Mouse (Mus musculus): ENCODE data around the gene Srsf7. TPM values are rescaled to one million over a fixed set of nuclear protein-coding genes. Genes with fewer than 3 reads are reported as not detected.
A peak's percentile ranks its signal among the peaks of the same experiment; 100 is the strongest.

The Srsf7 gene
- 664 and 688 TPM in 2 replicates for polyA plus RNA-seq (2014; fragmentation: Nextera tagmentation; extraction: Ambion mirVana)

- H3K27me3 ChIP-seq (replicated peaks; ENCODE audit: control insufficient read depth, insufficient read depth, low read length), result no peaks in the 10 kb centered on the region
- peak within 1 kb of the TSS; percentile 96 for H3K4me3 ChIP-seq (ENCODE audit: low read depth, low read length)
- H3K27ac ChIP-seq (ENCODE audit: low read depth, low read length), result peak within 1 kb of the TSS; percentile 99
- H3K9ac ChIP-seq (ENCODE audit: low read length), result peak within 1 kb of the TSS; percentile 99
- H3K4me1 ChIP-seq (ENCODE audit: control insufficient read depth, insufficient read depth, low read length), result peaks cover 3% of the 10 kb centered on the region
- H3K4me2 ChIP-seq (ENCODE audit: low read length), result peak within 1 kb of the TSS; percentile 93
- WGBS, result under 1% methylated on average over 87 of the region's 95 CpGs
- ATAC-seq (peak; percentile 94), DNase-seq (ENCODE audit: low spot score) (peak; percentile 100)
- peaks cover 33% of the 10 kb centered on the region for H3K36me3 ChIP-seq (ENCODE audit: control insufficient read depth, insufficient read depth, low read length)
- no peaks in the 10 kb centered on the region for H3K9me3 ChIP-seq (replicated peaks; ENCODE audit: control insufficient read depth, low read length)
Observed at GRCm38 (mm10) chr17:80206671-80207581, at the start of gene Srsf7, which contains the start of gene Ttc39d. Gene Srsf7 (minus strand): TSS chr17:80207307. Gene Ttc39d (plus strand): TSS chr17:80207460.

- no peak overlapping the region for H3K4me3 ChIP-seq (ENCODE audit: low read depth, low read length)
- ATAC-seq, result no peak
- no peak overlapping the region for H3K4me2 ChIP-seq (ENCODE audit: low read length)
- no peak overlapping the region for H3K9ac ChIP-seq (ENCODE audit: low read length)
- no peaks in the 10 kb centered on the region for H3K9me3 ChIP-seq (replicated peaks; ENCODE audit: control insufficient read depth, low read length)
- no peaks in the 10 kb centered on the region for H3K4me1 ChIP-seq (ENCODE audit: control insufficient read depth, insufficient read depth, low read length)
- DNase-seq (ENCODE audit: low spot score), result no peak
- H3K36me3 ChIP-seq (ENCODE audit: control insufficient read depth, insufficient read depth, low read length), result peaks cover 98% of the 10 kb centered on the region
- WGBS, result 50% methylated on average over 13 of the region's 13 CpGs
- H3K27me3 ChIP-seq (replicated peaks; ENCODE audit: control insufficient read depth, insufficient read depth, low read length), result no peaks in the 10 kb centered on the region
- no peak overlapping the region for H3K27ac ChIP-seq (ENCODE audit: low read depth, low read length)
Observed at GRCm38 (mm10) chr17:80255208-80255607, 48.1 kb upstream of the Srsf7 start.

- Histone ChIP-seq H3K4me1 (ENCODE audit: control insufficient read depth, insufficient read depth, low read length) (no peaks in the 10 kb centered on the region), H3K27ac (ENCODE audit: low read depth, low read length) (no peak overlapping the region), H3K4me2 (ENCODE audit: low read length) (no peak overlapping the region), H3K36me3 (ENCODE audit: control insufficient read depth, insufficient read depth, low read length) (peaks cover 98% of the 10 kb centered on the region), H3K4me3 (ENCODE audit: low read depth, low read length) (no peak overlapping the region), H3K9me3 (replicated peaks; ENCODE audit: control insufficient read depth, low read length) (no peaks in the 10 kb centered on the region), H3K27me3 (replicated peaks; ENCODE audit: control insufficient read depth, insufficient read depth, low read length) (no peaks in the 10 kb centered on the region), H3K9ac (ENCODE audit: low read length) (no peak overlapping the region)
- DNase-seq (ENCODE audit: low spot score) (no peak), ATAC-seq (no peak)
- WGBS, result 93% methylated on average over 5 of the region's 5 CpGs
Observed at GRCm38 (mm10) chr17:80254421-80254820, 47.3 kb upstream of the Srsf7 start.

GRCm38 (mm10) chr17:80252757-80253525 is 45.8 kb upstream of the Srsf7 start:
- no peak for DNase-seq (ENCODE audit: low spot score)
- no peak for ATAC-seq

GRCm38 (mm10) chr17:80243116-80243515 is 36.0 kb upstream of the Srsf7 start:
- H3K4me1 ChIP-seq (ENCODE audit: control insufficient read depth, insufficient read depth, low read length), result no peaks in the 10 kb centered on the region
- H3K36me3 ChIP-seq (ENCODE audit: control insufficient read depth, insufficient read depth, low read length), result peaks cover 96% of the 10 kb centered on the region
- H3K9ac ChIP-seq (ENCODE audit: low read length), result no peak overlapping the region
- H3K27ac ChIP-seq (ENCODE audit: low read depth, low read length), result no peak overlapping the region
- no peak overlapping the region for H3K4me3 ChIP-seq (ENCODE audit: low read depth, low read length)
- H3K9me3 ChIP-seq (replicated peaks; ENCODE audit: control insufficient read depth, low read length), result no peaks in the 10 kb centered on the region
- DNase-seq (ENCODE audit: low spot score) (no peak), ATAC-seq (no peak)
- H3K27me3 ChIP-seq (replicated peaks; ENCODE audit: control insufficient read depth, insufficient read depth, low read length), result no peaks in the 10 kb centered on the region
- H3K4me2 ChIP-seq (ENCODE audit: low read length), result no peak overlapping the region
- WGBS, result 93% methylated on average over 13 of the region's 13 CpGs

More at GRCm38 (mm10) chr17:80252757-80253525, 45.8 kb upstream of the Srsf7 start:
- H3K9ac ChIP-seq (ENCODE audit: low read length), result no peak overlapping the region
- H3K4me3 ChIP-seq (ENCODE audit: low read depth, low read length), result no peak overlapping the region
- H3K4me2 ChIP-seq (ENCODE audit: low read length), result no peak overlapping the region
- H3K4me1 ChIP-seq (ENCODE audit: control insufficient read depth, insufficient read depth, low read length), result no peaks in the 10 kb centered on the region
- no peaks in the 10 kb centered on the region for H3K9me3 ChIP-seq (replicated peaks; ENCODE audit: control insufficient read depth, low read length)
- H3K36me3 ChIP-seq (ENCODE audit: control insufficient read depth, insufficient read depth, low read length), result peaks cover 98% of the 10 kb centered on the region
- no peak overlapping the region for H3K27ac ChIP-seq (ENCODE audit: low read depth, low read length)
- 90% methylated on average over 13 of the region's 13 CpGs for WGBS
- H3K27me3 ChIP-seq (replicated peaks; ENCODE audit: control insufficient read depth, insufficient read depth, low read length), result no peaks in the 10 kb centered on the region

GRCm38 (mm10) chr17:80241594-80241993 is 34.5 kb upstream of the Srsf7 start:
- 88% methylated on average over 9 of the region's 9 CpGs for WGBS
- H3K36me3 ChIP-seq (ENCODE audit: control insufficient read depth, insufficient read depth, low read length), result peaks cover 90% of the 10 kb centered on the region
- H3K4me1 ChIP-seq (ENCODE audit: control insufficient read depth, insufficient read depth, low read length), result no peaks in the 10 kb centered on the region
- no peak for ATAC-seq
- H3K4me2 ChIP-seq (ENCODE audit: low read length), result no peak overlapping the region
- no peak overlapping the region for H3K27ac ChIP-seq (ENCODE audit: low read depth, low read length)
- no peak for DNase-seq (ENCODE audit: low spot score)
- no peaks in the 10 kb centered on the region for H3K9me3 ChIP-seq (replicated peaks; ENCODE audit: control insufficient read depth, low read length)
- H3K4me3 ChIP-seq (ENCODE audit: low read depth, low read length), result no peak overlapping the region
- no peak overlapping the region for H3K9ac ChIP-seq (ENCODE audit: low read length)
- no peaks in the 10 kb centered on the region for H3K27me3 ChIP-seq (replicated peaks; ENCODE audit: control insufficient read depth, insufficient read depth, low read length)

GRCm38 (mm10) chr17:80237475-80237874 is 30.4 kb upstream of the Srsf7 start:
- ATAC-seq, result no peak
- no peaks in the 10 kb centered on the region for H3K9me3 ChIP-seq (replicated peaks; ENCODE audit: control insufficient read depth, low read length)
- no peak overlapping the region for H3K4me2 ChIP-seq (ENCODE audit: low read length)
- no peak for DNase-seq (ENCODE audit: low spot score)
- no peak overlapping the region for H3K9ac ChIP-seq (ENCODE audit: low read length)
- no peak overlapping the region for H3K27ac ChIP-seq (ENCODE audit: low read depth, low read length)
- peaks cover 51% of the 10 kb centered on the region for H3K36me3 ChIP-seq (ENCODE audit: control insufficient read depth, insufficient read depth, low read length)
- no peaks in the 10 kb centered on the region for H3K27me3 ChIP-seq (replicated peaks; ENCODE audit: control insufficient read depth, insufficient read depth, low read length)
- H3K4me3 ChIP-seq (ENCODE audit: low read depth, low read length), result no peak overlapping the region
- 88% methylated on average over 5 of the region's 5 CpGs for WGBS
- no peaks in the 10 kb centered on the region for H3K4me1 ChIP-seq (ENCODE audit: control insufficient read depth, insufficient read depth, low read length)

GRCm38 (mm10) chr17:80236805-80237204 is 29.7 kb upstream of the Srsf7 start:
- Histone ChIP-seq H3K27me3 (replicated peaks; ENCODE audit: control insufficient read depth, insufficient read depth, low read length) (no peaks in the 10 kb centered on the region), H3K27ac (ENCODE audit: low read depth, low read length) (no peak overlapping the region), H3K4me3 (ENCODE audit: low read depth, low read length) (no peak overlapping the region), H3K36me3 (ENCODE audit: control insufficient read depth, insufficient read depth, low read length) (peaks cover 44% of the 10 kb centered on the region), H3K4me1 (ENCODE audit: control insufficient read depth, insufficient read depth, low read length) (no peaks in the 10 kb centered on the region), H3K9me3 (replicated peaks; ENCODE audit: control insufficient read depth, low read length) (no peaks in the 10 kb centered on the region), H3K9ac (ENCODE audit: low read length) (no peak overlapping the region), H3K4me2 (ENCODE audit: low read length) (no peak overlapping the region)
- ATAC-seq (no peak), DNase-seq (ENCODE audit: low spot score) (no peak)
- WGBS, result 97% methylated on average over 3 of the region's 3 CpGs

Measured in forebrain, embryonic 14.5 days (tissue).